Mouse (Mus musculus) cerebellum, adult 2 months (tissue): Measurements from ENCODE around the gene Ces2e.

ENCODE experiments used
- CTCF ChIP-seq: fragments of 200-500 bp; IDR thresholded peaks from 2 replicates; pipeline ENCODE4 v1.5.1; 2011; ENCODE audit warnings: low read depth, mild to moderate bottlenecking, control low read depth, low read length, moderate library complexity, borderline replicate concordance; ENCODE audit not compliant: insufficient read depth
- POLR2A ChIP-seq: fragments of 200-500 bp; IDR thresholded peaks from 2 replicates; pipeline ENCODE4 v1.6.1; 2011; ENCODE audit warnings: low read length, control low read depth, borderline replicate concordance; ENCODE audit not compliant: insufficient read depth

GRCm38 (mm10) chr8:104901746-104902145 is 24.3 kb upstream of the Ces2e start:
- TF ChIP-seq CTCF (no peak), POLR2A (no peak)
